Mouse (Mus musculus) adrenal gland, postnatal 36 days (tissue): ENCODE data around the gene Pars2. TPM values are rescaled to one million over a fixed set of nuclear protein-coding genes. Genes with fewer than 3 reads are reported as not detected.

Experiments
- DNase-seq, 2 experiments: peaks; one replicate each; pipeline ENCODE4 v3.0.0; 2021; ENCODE audit warnings: mixed read lengths in 1 of 2
- total RNA-seq, 2 experiments: library from RNA; stranded (reverse); gene quantifications; 2 replicates each; pipeline ENCODE4 v1.2.3; 2021

Gene Pars2
- total RNA-seq, 2 experiments from 2014 or later: 3.9 to 5.7 TPM

GRCm38 (mm10) chr4:106703956-106704355 is 53.1 kb downstream of the Pars2 start:
- no peak for DNase-seq

- no peak for DNase-seq
Measured at GRCm38 (mm10) chr4:106704416-106704815, 53.5 kb downstream of the Pars2 start.

Other genes starting within 250 kb of the Pars2 start
- under 1 TPM in 1 of 2 experiments, not detected in 1; 0.33 TPM for gene Pcsk9, start 186.7 kb upstream of the Pars2 start, total RNA-seq
- gene Bsnd, start 158.8 kb upstream of the Pars2 start, total RNA-seq: not detected
- 100 to 1,000 TPM in 1 of 2 experiments, 10 to 100 TPM in 1; 74.5 to 299 TPM for gene Dhcr24, start 90.0 kb upstream of the Pars2 start, total RNA-seq
- not detected for gene Lexm, start 33.8 kb upstream of the Pars2 start, total RNA-seq
- gene Ttc22, start 28.6 kb upstream of the Pars2 start, total RNA-seq: not detected
- gene Ttc4, start 27.9 kb downstream of the Pars2 start, total RNA-seq: 10 to 100 TPM; 23.4 to 24.4 TPM
- gene Mroh7, start 79.9 kb downstream of the Pars2 start, total RNA-seq: 1 to 10 TPM in 1 of 2 experiments, under 1 TPM in 1; 0.76 to 1.1 TPM
- under 1 TPM in 1 of 2 experiments, not detected in 1; 0.17 TPM for gene Fam151a, start 82.8 kb downstream of the Pars2 start, total RNA-seq
- gene Acot11, start 153.9 kb downstream of the Pars2 start, total RNA-seq: 10 to 100 TPM; 49.5 to 60.7 TPM